Mouse (Mus musculus): ENCODE measurements at regions not wholly inside any gene's neighbourhood (a gene's known extent, or its start where the extent isn't known, plus 50 kb on each side); places are given as distances from the start of the nearest gene placed in this dataset.

GRCm38 (mm10) chr4:152731988-152732387 lies 254.3 kb upstream of the Kcnab2 start:
- no peak for TF ChIP-seq POLR2AphosphoS5 (IDR thresholded peaks at IDR 0.05; ENCODE audit: insufficient replicate concordance, low read depth, low read length)
- no peak for TF ChIP-seq CTCF (IDR thresholded peaks at IDR 0.05; ENCODE audit: low read depth, low read length)
- TF ChIP-seq GATA1 (IDR thresholded peaks at IDR 0.05; ENCODE audit: borderline replicate concordance, low read length): no peak
- TF ChIP-seq TAL1 (conservative IDR thresholded peaks at IDR 0.05; ENCODE audit: low read depth, low read length): no peak
- TF ChIP-seq GATA2 (IDR thresholded peaks at IDR 0.05; ENCODE audit: borderline replicate concordance, low read depth, low read length): no peak

All from G1E (cell line).